Mouse (Mus musculus): Measurements from ENCODE around the gene Apol9b.
A peak's percentile ranks its signal among the peaks of the same experiment; 100 is the strongest.
"Not testable (repeated sequence)": the region's sequence is repeated elsewhere in the genome, so short reads cannot be mapped to it uniquely, and the experiment has no call there.

Gene Apol9b

GRCm38 (mm10) chr15:77728739-77729138, at the start of gene Apol9b:
TSS of gene Apol9b (plus strand) at chr15:77729039.
- DNase-seq (ENCODE audit: low read depth in 2 of 2, low spot score in 2 of 2), result not testable (repeated sequence)

- DNase-seq (ENCODE audit: low read depth in 2 of 2, low spot score in 2 of 2), result peak; percentile 26 to 55
These were observed 44.9 kb upstream of the Apol9b start for GRCm38 (mm10) chr15:77683944-77684343.

- not testable (repeated sequence) for DNase-seq (ENCODE audit: low read depth in 2 of 2, low spot score in 2 of 2)
These were observed 37.1 kb upstream of the Apol9b start for GRCm38 (mm10) chr15:77691532-77692311.

- peak; percentile 56 to 61 for DNase-seq (ENCODE audit: low read depth in 2 of 2, low spot score in 2 of 2)
These were observed 34.0 kb upstream of the Apol9b start for GRCm38 (mm10) chr15:77694687-77695295.

- peak in 1 of 2 experiments; percentile 11 for DNase-seq (ENCODE audit: low read depth in 2 of 2, low spot score in 2 of 2)
These were observed 30.2 kb upstream of the Apol9b start, which contains the start of gene Apol7e for GRCm38 (mm10) chr15:77698656-77699055. TSS of gene Apol7e (plus strand) at chr15:77698857.

GRCm38 (mm10) chr15:77705306-77705705, 23.5 kb upstream of the Apol9b start:
- DNase-seq (ENCODE audit: low read depth in 2 of 2, low spot score in 2 of 2), result peak in 1 of 2 experiments; percentile 24

GRCm38 (mm10) chr15:77708936-77709335, 19.9 kb upstream of the Apol9b start:
- not testable (repeated sequence) for DNase-seq (ENCODE audit: low read depth in 2 of 2, low spot score in 2 of 2)

GRCm38 (mm10) chr15:77718240-77718639, 10.6 kb upstream of the Apol9b start:
- DNase-seq (ENCODE audit: low read depth in 2 of 2, low spot score in 2 of 2), result not testable (repeated sequence)

GRCm38 (mm10) chr15:77721509-77721908, 7.3 kb upstream of the Apol9b start:
- DNase-seq (ENCODE audit: low read depth in 2 of 2, low spot score in 2 of 2), result not testable (repeated sequence)

- DNase-seq (ENCODE audit: low read depth in 2 of 2, low spot score in 2 of 2), result not testable (repeated sequence)
These were observed 4.5 kb upstream of the Apol9b start for GRCm38 (mm10) chr15:77724208-77724911.

- not testable (repeated sequence) for DNase-seq (ENCODE audit: low read depth in 2 of 2, low spot score in 2 of 2)
These were observed 3.3 kb upstream of the Apol9b start for GRCm38 (mm10) chr15:77725393-77726020.

- DNase-seq (ENCODE audit: low read depth in 2 of 2, low spot score in 2 of 2), result not testable (repeated sequence)
These were observed 1.7 kb upstream of the Apol9b start for GRCm38 (mm10) chr15:77727139-77727538.

- DNase-seq (ENCODE audit: low read depth in 2 of 2, low spot score in 2 of 2), result not testable (repeated sequence)
These were observed 1.1 kb upstream of the Apol9b start for GRCm38 (mm10) chr15:77727745-77728144.

- DNase-seq (ENCODE audit: low read depth in 2 of 2, low spot score in 2 of 2), result no peak
These were observed 2.8 kb downstream of the Apol9b start for GRCm38 (mm10) chr15:77731605-77732004.

- DNase-seq (ENCODE audit: low read depth in 2 of 2, low spot score in 2 of 2), result not testable (repeated sequence)
These were observed 4.0 kb downstream of the Apol9b start for GRCm38 (mm10) chr15:77732851-77733250.

GRCm38 (mm10) chr15:77733380-77733779, 4.5 kb downstream of the Apol9b start:
- peak; percentile 63 to 65 for DNase-seq (ENCODE audit: low read depth in 2 of 2, low spot score in 2 of 2)

GRCm38 (mm10) chr15:77733903-77734302, 5.1 kb downstream of the Apol9b start:
- DNase-seq (ENCODE audit: low read depth in 2 of 2, low spot score in 2 of 2), result not testable (repeated sequence)

GRCm38 (mm10) chr15:77740511-77741297, 11.9 kb downstream of the Apol9b start:
- no peak for DNase-seq (ENCODE audit: low read depth in 2 of 2, low spot score in 2 of 2)

GRCm38 (mm10) chr15:77741556-77741955, 12.7 kb downstream of the Apol9b start:
- DNase-seq (ENCODE audit: low read depth in 2 of 2, low spot score in 2 of 2), result not testable (repeated sequence)

- DNase-seq (ENCODE audit: low read depth in 2 of 2, low spot score in 2 of 2), result no peak
These were observed 15.8 kb downstream of the Apol9b start for GRCm38 (mm10) chr15:77744632-77745031.
